Mouse (Mus musculus) limb, embryonic 14.5 days (tissue): ENCODE results near the gene Csde1. TPM values are rescaled to one million over a fixed set of nuclear protein-coding genes. Genes with fewer than 3 reads are reported as not detected.
A peak's percentile ranks its signal among the peaks of the same experiment; 100 is the strongest.

ENCODE experiments used
- ATAC-seq: fragments of 200-750 bp; cut with Nextera tagmentation; 2 replicates; pipeline ENCODE4 v1.8.0; 2017; ENCODE audit warnings: low read depth, moderate number of reproducible peaks, moderate TSS enrichment; ENCODE audit not compliant: low FRiP score
- DNase-seq: peaks from one replicate; pipeline ENCODE4 v3.0.0-alpha.2; 2015; ENCODE audit warnings: low spot score
- H3K27ac ChIP-seq: fragments of 300-500 bp; sonication (generic); replicated peaks from 2 replicates; pipeline ENCODE4 v1.5.1; 2014; ENCODE audit warnings: low read depth, mild to moderate bottlenecking, low read length, moderate library complexity, mixed read lengths
- H3K27me3 ChIP-seq: fragments of 300-500 bp; sonication (generic); 2 replicates; pipeline ENCODE4 v1.6.1; 2014; ENCODE audit warnings: low read length, mixed read lengths; ENCODE audit not compliant: control insufficient read depth, insufficient read depth
- H3K36me3 ChIP-seq: fragments of 300-500 bp; sonication (generic); 2 replicates; pipeline ENCODE4 v1.6.1; 2014; ENCODE audit warnings: mild to moderate bottlenecking, low read length, moderate library complexity, mixed read lengths; ENCODE audit not compliant: control insufficient read depth, insufficient read depth
- H3K4me1 ChIP-seq: fragments of 300-500 bp; sonication (generic); 2 replicates; pipeline ENCODE4 v1.6.1; 2014; ENCODE audit warnings: antibody characterized with exemption, low read length, mixed read lengths; ENCODE audit not compliant: control insufficient read depth, insufficient read depth
- H3K4me2 ChIP-seq: fragments of 300-500 bp; sonication (generic); replicated peaks from 2 replicates; pipeline ENCODE4 v1.6.1; 2014; ENCODE audit warnings: low read depth, mild to moderate bottlenecking, low read length, moderate library complexity; ENCODE audit not compliant: severe bottlenecking
- H3K4me3 ChIP-seq: fragments of 300-500 bp; sonication (generic); replicated peaks from 2 replicates; pipeline ENCODE4 v1.5.1; 2014; ENCODE audit warnings: low read length
- H3K9ac ChIP-seq: fragments of 300-500 bp; sonication (generic); 2 replicates; pipeline ENCODE4 v1.6.1; 2014; ENCODE audit warnings: mild to moderate bottlenecking, low read depth, low read length, moderate library complexity; ENCODE audit not compliant: severe bottlenecking
- H3K9me3 ChIP-seq: fragments of 300-500 bp; sonication (generic); 2 replicates; pipeline ENCODE4 v1.6.1; 2016; ENCODE audit warnings: low read length; ENCODE audit not compliant: control insufficient read depth
- POLR2A ChIP-seq: fragments of 200-500 bp; IDR thresholded peaks from 2 replicates; pipeline ENCODE4 v1.8.0; 2012; ENCODE audit warnings: inconsistent platforms, mild to moderate bottlenecking, moderate library complexity, borderline replicate concordance; ENCODE audit not compliant: insufficient read depth, insufficient read length; ENCODE audit errors: extremely low read depth
- WGBS: fragments of 180-500 bp; shearing (Covaris S2); extraction: QIAGEN DNeasy Blood & Tissue Kit; methylation state at CpG from one replicate; pipeline ENCODE4 v1.1.7; 2014; 5-methylcytosine and 5-hydroxymethylcytosine counted together
- polyA plus RNA-seq, 2 experiments: library from polyadenylated mRNA; depleted of rRNA in 1 of 2; stranded (reverse) in 1 of 2; unstranded in 1 of 2; fragments of >200 nt; fragmentation: Nextera tagmentation in 1 of 2; extraction: Ambion mirVana in 1 of 2; gene quantifications; 2 replicates each; pipeline versions ENCODE4 v1.2.1 to v1.2.3; 2012 to 2014

Gene Csde1
- polyA plus RNA-seq, 2 experiments: 92.6 to 355 TPM

GRCm38 (mm10) chr3:103091753-103092152 lies 71.5 kb downstream of the Csde1 start:
- H3K27me3 ChIP-seq: no peaks in the 10 kb centered on the region
- H3K9me3 ChIP-seq: no peaks in the 10 kb centered on the region
- H3K4me1 ChIP-seq: no peaks in the 10 kb centered on the region
- no peak for DNase-seq
- no peak overlapping the region for H3K4me3 ChIP-seq
- H3K9ac ChIP-seq: no peak overlapping the region
- no peak for TF ChIP-seq POLR2A
- no peak for ATAC-seq
- H3K27ac ChIP-seq: no peak overlapping the region
- 100% methylated on average over 2 of the region's 2 CpGs for WGBS
- H3K36me3 ChIP-seq: no peaks in the 10 kb centered on the region
- H3K4me2 ChIP-seq: no peak overlapping the region

- no peak overlapping the region for H3K9ac ChIP-seq
- no peak for ATAC-seq
- H3K4me3 ChIP-seq: no peak overlapping the region
- DNase-seq: no peak
- H3K36me3 ChIP-seq: no peaks in the 10 kb centered on the region
- H3K9me3 ChIP-seq: no peaks in the 10 kb centered on the region
- WGBS: 74% methylated on average over 23 of the region's 23 CpGs
- H3K4me1 ChIP-seq: 0 out of 2 replicates have a peak, but pooled peaks cover 6% of the 10 kb centered on the region
- H3K27ac ChIP-seq: no peak overlapping the region
- no peaks in the 10 kb centered on the region for H3K27me3 ChIP-seq
- no peak overlapping the region for H3K4me2 ChIP-seq
- TF ChIP-seq POLR2A: no peak
These were observed 78.4 kb downstream of the Csde1 start for GRCm38 (mm10) chr3:103098662-103099061.

GRCm38 (mm10) chr3:103099667-103100066 lies 79.4 kb downstream of the Csde1 start:
- no peak overlapping the region for H3K9ac ChIP-seq
- no peaks in the 10 kb centered on the region for H3K9me3 ChIP-seq
- H3K4me2 ChIP-seq: no peak overlapping the region
- WGBS: 86% methylated on average over 6 of the region's 6 CpGs
- no peak for ATAC-seq
- H3K36me3 ChIP-seq: no peaks in the 10 kb centered on the region
- no peak for DNase-seq
- no peaks in the 10 kb centered on the region for H3K27me3 ChIP-seq
- H3K4me3 ChIP-seq: no peak overlapping the region
- no peak for TF ChIP-seq POLR2A
- H3K4me1 ChIP-seq: 0 out of 2 replicates have a peak, but pooled peaks cover 7% of the 10 kb centered on the region
- H3K27ac ChIP-seq: no peak overlapping the region

- Histone ChIP-seq H3K4me3 (no peak overlapping the region), H3K9me3 (no peaks in the 10 kb centered on the region), H3K4me1 (0 out of 2 replicates have a peak, but pooled peaks cover 7% of the 10 kb centered on the region), H3K9ac (no peak overlapping the region), H3K4me2 (no peak overlapping the region), H3K27ac (no peak overlapping the region), H3K27me3 (no peaks in the 10 kb centered on the region), H3K36me3 (no peaks in the 10 kb centered on the region)
- no peak for DNase-seq
- no peak for TF ChIP-seq POLR2A
- 63% methylated on average over 2 of the region's 2 CpGs for WGBS
- no peak for ATAC-seq
These were observed 80.5 kb downstream of the Csde1 start for GRCm38 (mm10) chr3:103100735-103101134.

GRCm38 (mm10) chr3:103101194-103101593 lies 81.0 kb downstream of the Csde1 start:
- H3K27me3 ChIP-seq: no peaks in the 10 kb centered on the region
- TF ChIP-seq POLR2A: no peak
- no peak overlapping the region for H3K4me3 ChIP-seq
- H3K4me2 ChIP-seq: no peak overlapping the region
- H3K4me1 ChIP-seq: 0 out of 2 replicates have a peak, but pooled peaks cover 7% of the 10 kb centered on the region
- DNase-seq: no peak
- 63% methylated on average over 5 of the region's 5 CpGs for WGBS
- no peaks in the 10 kb centered on the region for H3K9me3 ChIP-seq
- H3K27ac ChIP-seq: no peak overlapping the region
- no peak for ATAC-seq
- no peaks in the 10 kb centered on the region for H3K36me3 ChIP-seq
- H3K9ac ChIP-seq: no peak overlapping the region

GRCm38 (mm10) chr3:103101909-103102308 lies 81.7 kb downstream of the Csde1 start:
- no peak for TF ChIP-seq POLR2A
- Histone ChIP-seq H3K27me3 (no peaks in the 10 kb centered on the region), H3K4me1 (0 out of 2 replicates have a peak, but pooled peaks cover 7% of the 10 kb centered on the region), H3K4me3 (peak overlapping the region; percentile 70), H3K9ac (peak overlapping the region; percentile 80), H3K4me2 (peak overlapping the region; percentile 85), H3K27ac (no peak overlapping the region), H3K9me3 (no peaks in the 10 kb centered on the region), H3K36me3 (no peaks in the 10 kb centered on the region)
- no peak for ATAC-seq
- under 1% methylated on average over 14 of the region's 14 CpGs for WGBS
- peak; percentile 33 for DNase-seq
